Mouse (Mus musculus) forebrain, postnatal 0 days (tissue): Measurements from ENCODE around the gene Sipa1l3. TPM values are rescaled to one million over a fixed set of nuclear protein-coding genes. Genes with fewer than 3 reads are reported as not detected.
A peak's percentile ranks its signal among the peaks of the same experiment; 100 is the strongest.

Experiments
- ATAC-seq: fragments of 200-750 bp; cut with Nextera tagmentation; 2 replicates; pipeline ENCODE4 v1.8.0; 2017; ENCODE audit warnings: mild to moderate bottlenecking, moderate library complexity
- DNase-seq: peaks from one replicate; pipeline ENCODE4 v3.0.0-alpha.2; 2015
- H3K27ac ChIP-seq: fragments of 300-500 bp; sonication (generic); 2 replicates; pipeline ENCODE4 v1.5.1; 2014; ENCODE audit warnings: low read depth, mild to moderate bottlenecking, antibody characterized with exemption, low read length, moderate library complexity, mixed read lengths
- H3K27me3 ChIP-seq: fragments of 300-500 bp; sonication (generic); 2 replicates; pipeline ENCODE4 v1.6.1; 2014; ENCODE audit warnings: mild to moderate bottlenecking, low read length, mixed read lengths; ENCODE audit not compliant: insufficient read depth
- H3K36me3 ChIP-seq: fragments of 300-500 bp; sonication (generic); 2 replicates; pipeline ENCODE4 v1.6.1; 2014; ENCODE audit warnings: mild to moderate bottlenecking, moderate library complexity; ENCODE audit not compliant: insufficient read depth
- H3K4me1 ChIP-seq: fragments of 300-500 bp; sonication (generic); 2 replicates; pipeline ENCODE4 v1.6.1; 2014; ENCODE audit warnings: antibody characterized with exemption; ENCODE audit not compliant: insufficient read depth
- H3K4me2 ChIP-seq: fragments of 300-500 bp; sonication (generic); 2 replicates; pipeline ENCODE4 v1.6.1; 2014; ENCODE audit warnings: low read depth, mild to moderate bottlenecking, moderate library complexity
- H3K4me3 ChIP-seq: fragments of 300-500 bp; sonication (generic); 2 replicates; pipeline ENCODE4 v1.5.1; 2014; ENCODE audit warnings: low read depth, low read length, mixed read lengths
- H3K9ac ChIP-seq: fragments of 300-500 bp; sonication (generic); 2 replicates; pipeline ENCODE4 v1.6.1; 2014; ENCODE audit warnings: mild to moderate bottlenecking
- H3K9me3 ChIP-seq: fragments of 300-500 bp; sonication (generic); 2 replicates; pipeline ENCODE4 v1.6.1; 2016; ENCODE audit warnings: low read length
- CTCF ChIP-seq: sonication (generic); IDR thresholded peaks from 2 replicates; pipeline ENCODE4 v1.5.1; 2016; ENCODE audit warnings: antibody characterized with exemption, control low read depth, low read depth
- WGBS: fragments of 180-500 bp; shearing (Covaris S2); extraction: QIAGEN DNeasy Blood & Tissue Kit; methylation state at CpG from one replicate; pipeline ENCODE4 v1.1.7; 2014; 5-methylcytosine and 5-hydroxymethylcytosine counted together
- polyA plus RNA-seq: library from polyadenylated mRNA; unstranded; fragments of >200 nt; fragmentation: Nextera tagmentation; extraction: Ambion mirVana; gene quantifications from 2 replicates; pipeline ENCODE4 v1.2.1, GENCODE M21; 2015
- total RNA-seq: library from RNA; depleted of rRNA; stranded (reverse); fragments of >200 nt; gene quantifications from 2 replicates; pipeline ENCODE4 v1.2.3, GENCODE M21; 2014

Sipa1l3 gene
- total and polyA plus RNA-seq, 2 experiments from 2014 or later, result 12.1 to 44.1 TPM

GRCm38 (mm10) chr7:29282074-29282554 is 236.3 kb downstream of the Sipa1l3 start:
- H3K4me3 ChIP-seq, result peak overlapping the region; percentile 50
- H3K4me1 ChIP-seq, result no peaks in the 10 kb centered on the region
- no peaks in the 10 kb centered on the region for H3K36me3 ChIP-seq
- H3K9me3 ChIP-seq, result no peaks in the 10 kb centered on the region
- no peak; the same call in 1 of the 2 replicates for ATAC-seq
- no peak for DNase-seq
- H3K27ac ChIP-seq, result no peak overlapping the region
- H3K4me2 ChIP-seq, result peak overlapping the region; percentile 95
- 9% methylated on average over 21 of the region's 21 CpGs for WGBS
- no peak for TF ChIP-seq CTCF
- H3K27me3 ChIP-seq, result no peaks in the 10 kb centered on the region; the same call in 1 of the 2 replicates
- H3K9ac ChIP-seq, result peak overlapping the region; percentile 62

- Histone ChIP-seq H3K9me3 (no peaks in the 10 kb centered on the region), H3K4me1 (no peaks in the 10 kb centered on the region), H3K27ac (no peak within 1 kb of the TSS), H3K27me3 (no peaks in the 10 kb centered on the region; the same call in 1 of the 2 replicates), H3K9ac (peak within 1 kb of the TSS; percentile 62), H3K36me3 (no peaks in the 10 kb centered on the region), H3K4me2 (peak within 1 kb of the TSS; percentile 95), H3K4me3 (peak within 1 kb of the TSS; percentile 50)
- DNase-seq (peak; percentile 71), ATAC-seq (peak; percentile 74)
- peak; percentile 42 for TF ChIP-seq CTCF
- WGBS, result under 1% methylated on average over 78 of the region's 80 CpGs
Measured at GRCm38 (mm10) chr7:29281201-29282073, 237.0 kb downstream of the Sipa1l3 start, which contains the start of gene Spint2. TSS of gene Spint2 (minus strand) at chr7:29281912.

DNA sequence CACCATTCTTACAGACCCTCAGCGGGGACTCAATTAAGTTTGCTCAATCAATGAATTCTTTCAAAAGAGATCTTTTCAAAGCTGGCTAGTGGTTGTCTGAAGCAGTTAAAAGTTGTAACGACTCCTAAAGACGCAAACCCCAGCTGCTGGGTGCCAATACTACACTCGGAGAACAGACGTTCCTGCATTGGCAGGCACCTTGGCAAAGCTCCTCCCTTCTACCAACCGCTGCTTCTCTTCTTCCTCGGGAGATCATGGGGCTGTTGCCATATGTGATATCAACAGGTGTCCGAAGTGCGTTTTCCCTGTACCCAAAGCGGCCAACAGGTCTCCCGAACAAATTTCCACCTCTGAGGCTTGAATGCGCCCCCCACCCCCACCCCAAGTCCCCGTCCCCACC is 237.6 kb downstream of the Sipa1l3 start:
- Histone ChIP-seq H3K4me1 (no peaks in the 10 kb centered on the region), H3K27me3 (no peaks in the 10 kb centered on the region; the same call in 1 of the 2 replicates), H3K4me3 (peak overlapping the region; percentile 50), H3K9ac (0 out of 2 replicates have a peak overlapping the region, but pooled peaks have one; percentile 62), H3K27ac (no peak overlapping the region), H3K36me3 (no peaks in the 10 kb centered on the region), H3K9me3 (no peaks in the 10 kb centered on the region), H3K4me2 (peak overlapping the region; percentile 95)
- TF ChIP-seq CTCF, result no peak
- DNase-seq, result no peak
- no peak; the same call in 1 of the 2 replicates for ATAC-seq
- 7% methylated on average over 13 of the region's 13 CpGs for WGBS

DNA sequence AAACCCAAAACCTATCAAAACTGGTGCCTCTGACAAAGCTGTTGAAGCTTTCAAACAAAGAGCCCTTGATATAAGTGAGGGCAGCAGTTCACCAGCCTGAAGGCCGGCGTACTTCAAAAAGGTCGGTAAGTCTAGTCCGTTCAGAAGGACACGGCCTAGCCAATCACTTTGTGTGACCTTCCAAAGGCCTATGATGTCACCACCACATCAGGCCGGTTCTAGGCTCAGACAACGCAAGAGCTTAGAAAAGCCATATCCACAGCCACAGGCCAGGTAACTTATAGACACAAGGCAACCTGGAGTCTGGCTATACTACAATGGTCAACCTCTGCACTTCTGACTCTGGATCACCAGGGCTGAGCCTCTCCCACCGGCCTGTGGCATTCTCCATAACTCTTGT is 238.5 kb downstream of the Sipa1l3 start:
- Histone ChIP-seq H3K4me3 (no peak overlapping the region), H3K4me2 (no peak overlapping the region), H3K27me3 (no peaks in the 10 kb centered on the region; the same call in 1 of the 2 replicates), H3K36me3 (no peaks in the 10 kb centered on the region), H3K9ac (no peak overlapping the region), H3K27ac (no peak overlapping the region), H3K9me3 (no peaks in the 10 kb centered on the region), H3K4me1 (no peaks in the 10 kb centered on the region)
- ATAC-seq, result no peak
- 91% methylated on average over 8 of the region's 8 CpGs for WGBS
- DNase-seq, result no peak
- TF ChIP-seq CTCF, result no peak

DNA sequence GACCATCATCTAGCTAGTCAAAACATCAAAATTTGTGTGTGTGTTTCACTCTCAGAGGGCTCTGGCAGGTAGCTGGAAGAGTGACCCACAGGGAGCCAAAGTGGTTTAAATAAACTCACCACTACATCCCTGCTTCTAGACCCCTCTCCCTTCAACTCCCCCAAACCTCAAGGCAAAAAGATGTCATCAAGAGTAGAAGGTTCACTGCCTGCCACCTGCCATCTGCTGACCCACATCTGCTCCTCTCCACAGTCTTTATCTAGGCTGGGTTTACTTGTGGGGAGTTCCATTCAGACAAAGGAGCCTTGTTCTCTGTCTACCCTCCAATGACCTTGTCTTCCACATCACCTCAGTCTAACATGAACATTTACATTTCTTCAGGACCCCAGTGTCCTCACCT is 239.2 kb downstream of the Sipa1l3 start:
- DNase-seq, result no peak
- H3K9ac ChIP-seq, result no peak overlapping the region
- TF ChIP-seq CTCF, result no peak
- H3K27me3 ChIP-seq, result no peaks in the 10 kb centered on the region; the same call in 1 of the 2 replicates
- H3K4me1 ChIP-seq, result no peaks in the 10 kb centered on the region
- ATAC-seq, result no peak
- no peaks in the 10 kb centered on the region for H3K9me3 ChIP-seq
- H3K27ac ChIP-seq, result no peak overlapping the region
- H3K36me3 ChIP-seq, result no peaks in the 10 kb centered on the region
- H3K4me3 ChIP-seq, result no peak overlapping the region
- no peak overlapping the region for H3K4me2 ChIP-seq

DNA sequence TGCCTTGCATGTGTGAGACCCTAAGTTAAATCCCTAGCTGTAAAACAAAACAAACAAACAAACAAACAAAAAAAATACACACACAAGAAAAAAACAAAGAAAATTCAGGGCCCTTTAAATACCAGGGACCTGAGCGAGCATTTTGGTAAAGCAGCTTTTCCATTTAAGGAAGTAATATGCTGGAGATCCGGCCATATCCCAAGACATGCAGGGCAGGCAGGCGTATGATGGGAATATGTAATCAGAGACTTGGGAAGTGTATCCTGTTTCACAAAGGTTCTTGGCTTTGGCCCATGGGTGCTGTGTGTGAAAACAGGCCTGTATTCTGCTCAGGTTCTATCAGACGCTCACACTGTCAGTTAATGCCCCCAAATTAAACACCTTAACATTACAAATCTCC is 240.9 kb downstream of the Sipa1l3 start:
- TF ChIP-seq CTCF, result no peak
- Histone ChIP-seq H3K9me3 (no peaks in the 10 kb centered on the region), H3K4me1 (no peaks in the 10 kb centered on the region), H3K36me3 (no peaks in the 10 kb centered on the region), H3K4me3 (no peak overlapping the region), H3K4me2 (no peak overlapping the region), H3K27ac (no peak overlapping the region), H3K27me3 (no peaks in the 10 kb centered on the region; the same call in 1 of the 2 replicates), H3K9ac (no peak overlapping the region)
- 95% methylated on average over 4 of the region's 4 CpGs for WGBS
- ATAC-seq (no peak), DNase-seq (no peak)

DNA sequence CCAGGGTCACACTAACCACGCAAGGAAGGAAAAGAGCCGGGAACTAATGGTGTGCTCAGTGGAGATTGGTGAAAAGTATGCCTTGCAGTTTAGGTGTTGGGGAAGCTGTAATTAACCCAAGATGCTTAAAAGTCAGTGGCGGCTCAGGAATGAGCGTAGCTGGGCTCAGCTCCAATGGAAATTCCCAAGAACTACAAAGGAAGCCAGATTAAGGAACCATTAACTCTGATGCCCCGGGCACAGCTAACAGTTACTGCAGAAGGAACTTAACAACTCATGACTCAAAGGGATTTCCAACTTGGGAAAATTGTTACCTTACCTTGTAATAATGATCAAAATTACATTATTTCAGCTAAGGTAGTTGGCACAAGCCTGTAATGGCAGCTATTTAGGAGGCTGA is 241.7 kb downstream of the Sipa1l3 start:
- H3K36me3 ChIP-seq, result no peaks in the 10 kb centered on the region
- TF ChIP-seq CTCF, result no peak
- no peaks in the 10 kb centered on the region; the same call in 1 of the 2 replicates for H3K27me3 ChIP-seq
- WGBS, result 72% methylated on average over 5 of the region's 5 CpGs
- H3K27ac ChIP-seq, result no peak overlapping the region
- DNase-seq, result no peak
- H3K4me2 ChIP-seq, result no peak overlapping the region
- no peaks in the 10 kb centered on the region for H3K4me1 ChIP-seq
- no peak overlapping the region for H3K4me3 ChIP-seq
- ATAC-seq, result no peak
- no peak overlapping the region for H3K9ac ChIP-seq
- no peaks in the 10 kb centered on the region for H3K9me3 ChIP-seq
